In the genomic region with DNA sequence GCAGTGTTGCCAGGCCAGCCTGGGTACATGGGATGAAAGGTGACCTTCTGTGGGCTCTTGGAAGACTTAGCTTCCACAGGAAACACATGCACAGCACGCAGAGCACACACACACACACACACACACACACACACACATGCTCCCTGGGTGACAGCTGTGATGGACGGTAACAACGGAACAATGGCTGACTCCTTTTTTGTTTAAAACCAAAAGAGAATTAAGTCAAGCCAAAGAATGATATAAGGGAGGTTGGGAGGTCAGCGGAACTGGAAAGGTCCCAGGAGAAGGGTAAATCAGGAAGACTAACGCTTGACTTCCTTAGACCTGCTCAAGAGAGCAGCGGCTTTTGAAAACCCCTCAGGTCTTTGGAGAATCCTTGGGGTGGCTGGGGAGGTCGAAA, we compare ENCODE assay signal across 13 mouse cellular contexts.
DNase-seq lines count a peak whose midpoint lies in the region; ATAC-seq and TF ChIP-seq lines count a peak whose summit lies in the region.
"Had no signal": no experiment of that assay in that cellular context is flagged by ENCODE, and none has a peak within 500 bp of the region (broad histone marks: within the 10 kb centered on the region; RNA-seq: fewer than 3 reads in every experiment).

No protein-coding gene starts in this region.

- intact Hi-C loops in left cerebral cortex, postnatal 25 days (cut with DNase I), result loop anchor here (2.0 to 5.0 kb wide), 3 partner anchors 135 to 255 kb away; a partner anchor contains a TSS

- no peaks in the 10 kb centered on the region for H3K9me3 ChIP-seq in forebrain, embryonic 13.5 days (replicated peaks)
- H3K9me3 ChIP-seq in forebrain, postnatal 0 days (ENCODE audit: low read length), result no peaks in the 10 kb centered on the region
- H3K9me3 ChIP-seq in forebrain, embryonic 15.5 days, result no peaks in the 10 kb centered on the region
- H3K9me3 ChIP-seq: embryonic facial prominence, embryonic 15.5 days; midbrain, embryonic 12.5 days had no signal

- H3K36me3 ChIP-seq in forebrain, embryonic 13.5 days (ENCODE audit: poor library complexity, severe bottlenecking), result no peaks in the 10 kb centered on the region
- no peaks in the 10 kb centered on the region for H3K36me3 ChIP-seq in forebrain, postnatal 0 days (ENCODE audit: insufficient read depth)
- no peaks in the 10 kb centered on the region for H3K36me3 ChIP-seq in forebrain, embryonic 15.5 days
- H3K36me3 ChIP-seq in myocyte (ENCODE audit: control insufficient read depth, insufficient read depth), result no peaks in the 10 kb centered on the region
- H3K36me3 ChIP-seq: embryonic facial prominence, embryonic 15.5 days; midbrain, embryonic 12.5 days had no signal

- peaks cover 28% of the 10 kb centered on the region for H3K4me1 ChIP-seq in forebrain, embryonic 13.5 days
- peaks cover 2% of the 10 kb centered on the region; the same call in 1 of the 2 replicates for H3K4me1 ChIP-seq in forebrain, postnatal 0 days (ENCODE audit: insufficient read depth)
- H3K4me1 ChIP-seq in forebrain, embryonic 15.5 days, result peaks cover 28% of the 10 kb centered on the region

- TF ChIP-seq POLR2A in myocyte (IDR thresholded peaks at IDR 0.05; ENCODE audit: insufficient read length, low read depth), result no peak

- no peak overlapping the region for H3K9ac ChIP-seq in forebrain, embryonic 13.5 days
- no peak overlapping the region for H3K9ac ChIP-seq in forebrain, postnatal 0 days
- H3K9ac ChIP-seq in forebrain, embryonic 15.5 days (replicated peaks), result no peak overlapping the region
- H3K9ac ChIP-seq: embryonic facial prominence, embryonic 15.5 days; liver, postnatal 0 days; midbrain, embryonic 12.5 days had no signal

- H3K27me3 ChIP-seq in forebrain, embryonic 13.5 days, result no peaks in the 10 kb centered on the region
- no peaks in the 10 kb centered on the region for H3K27me3 ChIP-seq in forebrain, postnatal 0 days (ENCODE audit: insufficient read depth, low read length)
- no peaks in the 10 kb centered on the region for H3K27me3 ChIP-seq in forebrain, embryonic 15.5 days
- H3K27me3 ChIP-seq in myocyte (ENCODE audit: control insufficient read depth, insufficient read depth, insufficient read length), result no peaks in the 10 kb centered on the region
- H3K27me3 ChIP-seq: embryonic facial prominence, embryonic 15.5 days; Patski had no signal

- no peak overlapping the region for H3K4me2 ChIP-seq in forebrain, embryonic 13.5 days
- H3K4me2 ChIP-seq in forebrain, postnatal 0 days (ENCODE audit: low read depth), result no peak overlapping the region
- no peak overlapping the region for H3K4me2 ChIP-seq in forebrain, embryonic 15.5 days (replicated peaks)
- H3K4me2 ChIP-seq in myocyte (ENCODE audit: low read depth), result no peak overlapping the region
- H3K4me2 ChIP-seq: embryonic facial prominence, embryonic 15.5 days; midbrain, embryonic 12.5 days had no signal

- no peak overlapping the region for H3ac ChIP-seq in myocyte (ENCODE audit: control insufficient read depth, insufficient read length)

- H3K4me3 ChIP-seq in forebrain, embryonic 13.5 days, result no peak overlapping the region
- no peak overlapping the region for H3K4me3 ChIP-seq in forebrain, postnatal 0 days (ENCODE audit: low read depth, low read length)
- no peak overlapping the region for H3K4me3 ChIP-seq in forebrain, embryonic 15.5 days
- H3K4me3 ChIP-seq in myocyte, result no peak overlapping the region
- H3K4me3 ChIP-seq: embryonic facial prominence, embryonic 15.5 days; midbrain, embryonic 12.5 days had no signal

- WGBS in forebrain, embryonic 13.5 days, result 56% methylated on average over 7 of the region's 7 CpGs
- WGBS in forebrain, postnatal 0 days, result 53% methylated on average over 7 of the region's 7 CpGs
- 53% methylated on average over 7 of the region's 7 CpGs for WGBS in forebrain, embryonic 15.5 days

- H3K27ac ChIP-seq in forebrain, embryonic 13.5 days, result no peak overlapping the region
- H3K27ac ChIP-seq in forebrain, postnatal 0 days (ENCODE audit: low read depth, low read length), result no peak overlapping the region
- H3K27ac ChIP-seq in forebrain, embryonic 15.5 days (replicated peaks), result no peak overlapping the region
- H3K27ac ChIP-seq: embryonic facial prominence, embryonic 15.5 days had no signal

- H3K79me2 ChIP-seq in myocyte (ENCODE audit: control insufficient read depth, insufficient read depth), result no peaks in the 10 kb centered on the region

- DNase-seq in forebrain, postnatal 0 days, result no peak
- DNase-seq in kidney, adult 8-10 months, result peak; percentile 24 to 49
- no peak for DNase-seq in urinary bladder, postnatal 36 days (ENCODE audit: low spot score in 2 of 2)
- DNase-seq in left cerebral cortex, postnatal 25 days (ENCODE audit: low spot score in 2 of 2), result no peak
- no peak for DNase-seq in left cerebral cortex, adult 9 months (ENCODE audit: low spot score in 2 of 2)
- DNase-seq: gastrocnemius, postnatal 14 days had no signal

- ATAC-seq in forebrain, embryonic 13.5 days, result 0 out of 2 replicates have a peak, but pooled peaks have one; percentile 16
- no peak for ATAC-seq in forebrain, postnatal 0 days
- peak; percentile 21; the same call in 1 of the 2 replicates for ATAC-seq in forebrain, embryonic 15.5 days (replicated peaks)
- ATAC-seq: liver, postnatal 0 days; Patski had no signal

- TF ChIP-seq CTCF in forebrain, postnatal 0 days (IDR thresholded peaks at IDR 0.05; ENCODE audit: low read depth), result no peak

TF ChIP-seq in myocyte, 11 proteins besides CTCF, POLR2A, EP300 and RAD21:
- TF ChIP-seq SRF (IDR thresholded peaks at IDR 0.05; ENCODE audit: control insufficient read depth, insufficient read length, low read depth) (no peak), MYOD1 (IDR thresholded peaks at IDR 0.05; ENCODE audit: control insufficient read depth in 1 of 3, insufficient read length in 2 of 3, low read depth in 2 of 3) (peak in 2 of 3 experiments; percentile 14 to 42), CEBPB (IDR thresholded peaks at IDR 0.05; ENCODE audit: insufficient read depth, poor library complexity, severe bottlenecking) (no peak), MAX (IDR thresholded peaks at IDR 0.05; ENCODE audit: low read depth) (no peak), POLR2AphosphoS2 (IDR thresholded peaks at IDR 0.05; ENCODE audit: insufficient read length, low read depth) (no peak), MYOG (IDR thresholded peaks at IDR 0.05; ENCODE audit: control insufficient read depth in 1 of 3, insufficient read depth in 1 of 3, insufficient read length in 2 of 3, low read depth in 2 of 3) (peak in 1 of 3 experiments; percentile 30), TCF12 (IDR thresholded peaks at IDR 0.05; ENCODE audit: insufficient read depth, poor library complexity, severe bottlenecking) (no peak)

Comparison
In these comparisons a context has a peak if more than half of its experiments do, and no peak if none do; other contexts are left out.
1. DNase-seq: peak in kidney, adult 8-10 months (2 of 2); none in forebrain, postnatal 0 days (single experiment), urinary bladder, postnatal 36 days (0 of 2), left cerebral cortex, postnatal 25 days (0 of 2) and left cerebral cortex, adult 9 months (0 of 2).